Mouse (Mus musculus) heart, embryonic 16.5 days (tissue): ENCODE measurements around the gene Riox1. TPM values are rescaled to one million over a fixed set of nuclear protein-coding genes. Genes with fewer than 3 reads are reported as not detected.
A peak's percentile ranks its signal among the peaks of the same experiment; 100 is the strongest.

Experiments
- ATAC-seq: fragments of 200-750 bp; cut with Nextera tagmentation; replicated peaks from 2 replicates; pipeline ENCODE4 v1.8.0; 2017; ENCODE audit warnings: moderate number of reproducible peaks; ENCODE audit not compliant: insufficient read depth, low FRiP score; ENCODE audit errors: extremely low read depth
- H3K27ac ChIP-seq: fragments of 300-500 bp; sonication (generic); 2 replicates; pipeline ENCODE4 v1.5.1; 2014; ENCODE audit warnings: mild to moderate bottlenecking, low read length, control low read depth, moderate library complexity
- H3K27me3 ChIP-seq: fragments of 300-500 bp; sonication (generic); 2 replicates; pipeline ENCODE4 v1.6.1; 2014; ENCODE audit warnings: low read length, mixed read lengths; ENCODE audit not compliant: control insufficient read depth, insufficient read depth
- H3K36me3 ChIP-seq: fragments of 300-500 bp; sonication (generic); 2 replicates; pipeline ENCODE4 v1.6.1; 2014; ENCODE audit not compliant: control insufficient read depth, insufficient read depth
- H3K4me1 ChIP-seq: fragments of 300-500 bp; sonication (generic); 2 replicates; pipeline ENCODE4 v1.6.1; 2014; ENCODE audit warnings: low read length, mixed read lengths; ENCODE audit not compliant: control insufficient read depth, insufficient read depth
- H3K4me2 ChIP-seq: fragments of 300-500 bp; sonication (generic); 2 replicates; pipeline ENCODE4 v1.6.1; 2014; ENCODE audit warnings: low read depth, mild to moderate bottlenecking, control low read depth, low read length
- H3K4me3 ChIP-seq: fragments of 300-500 bp; sonication (generic); 2 replicates; pipeline ENCODE4 v1.5.1; 2014; ENCODE audit warnings: mild to moderate bottlenecking, control low read depth, low read length
- H3K9ac ChIP-seq: fragments of 300-500 bp; sonication (generic); 2 replicates; pipeline ENCODE4 v1.6.1; 2014; ENCODE audit warnings: low read length, control low read depth
- H3K9me3 ChIP-seq: fragments of 300-500 bp; sonication (generic); replicated peaks from 2 replicates; pipeline ENCODE4 v1.6.1; 2016; ENCODE audit warnings: low read length; ENCODE audit not compliant: control insufficient read depth
- WGBS: fragments of 180-500 bp; shearing (Covaris S2); extraction: QIAGEN DNeasy Blood & Tissue Kit; methylation state at CpG from one replicate; pipeline ENCODE4 v1.1.7; 2014; 5-methylcytosine and 5-hydroxymethylcytosine counted together
- polyA plus RNA-seq: library from polyadenylated mRNA; unstranded; fragments of >200 nt; fragmentation: Nextera tagmentation; extraction: Ambion mirVana; gene quantifications from 2 replicates; pipeline ENCODE4 v1.2.1, GENCODE M21; 2015

Riox1 gene
- polyA plus RNA-seq, 1 experiment from 2014 or later, result 7.9 TPM

GRCm38 (mm10) chr12:83940031-83940430, 10.4 kb upstream of the Riox1 start:
- H3K27ac ChIP-seq, result no peak overlapping the region
- WGBS, result 60% methylated on average over 4 of the region's 4 CpGs

GRCm38 (mm10) chr12:83941938-83942337, 8.5 kb upstream of the Riox1 start:
- H3K27ac ChIP-seq, result no peak overlapping the region
- H3K36me3 ChIP-seq, result no peaks in the 10 kb centered on the region
- H3K4me2 ChIP-seq, result no peak overlapping the region
- no peaks in the 10 kb centered on the region for H3K27me3 ChIP-seq
- H3K4me1 ChIP-seq, result no peaks in the 10 kb centered on the region
- no peak overlapping the region for H3K4me3 ChIP-seq
- ATAC-seq, result no peak
- H3K9ac ChIP-seq, result no peak overlapping the region
- WGBS, result 77% methylated on average over 3 of the region's 3 CpGs
- no peaks in the 10 kb centered on the region; the same call in 1 of the 2 replicates for H3K9me3 ChIP-seq

More at GRCm38 (mm10) chr12:83940031-83940430, 10.4 kb upstream of the Riox1 start:
- Histone ChIP-seq H3K4me1 (no peaks in the 10 kb centered on the region), H3K4me2 (no peak overlapping the region), H3K9me3 (no peaks in the 10 kb centered on the region), H3K9ac (no peak overlapping the region), H3K4me3 (no peak overlapping the region), H3K27me3 (no peaks in the 10 kb centered on the region), H3K36me3 (no peaks in the 10 kb centered on the region)
- no peak for ATAC-seq

DNA sequence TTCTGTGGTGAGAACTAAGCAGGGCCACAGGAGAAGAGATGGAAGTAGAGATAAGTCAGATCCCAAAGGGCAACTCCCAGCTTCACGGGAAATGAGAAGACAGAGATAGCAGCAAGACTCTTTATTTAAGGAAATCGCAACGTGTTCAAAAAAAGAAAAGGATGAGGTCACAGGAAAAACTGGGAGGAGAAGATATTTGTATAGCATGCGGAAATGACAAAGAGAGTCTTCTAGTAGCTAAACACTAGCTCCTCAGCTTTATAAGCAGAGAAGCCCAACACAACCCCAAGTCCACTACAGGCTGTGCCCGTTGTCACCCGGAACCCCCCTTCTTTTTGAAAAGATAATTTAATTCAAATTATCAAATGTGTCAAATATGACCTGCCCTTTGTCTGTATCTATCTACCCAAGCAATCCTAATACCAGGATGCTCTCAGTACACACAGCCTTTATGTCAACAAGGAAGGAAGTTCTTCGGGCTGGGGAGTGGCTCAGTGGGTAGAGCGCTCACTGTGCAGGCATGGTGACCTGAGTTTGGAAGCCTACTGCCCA, 3.1 kb upstream of the Riox1 start:
- H3K27ac ChIP-seq, result peak overlapping the region; percentile 78
- H3K9me3 ChIP-seq, result no peaks in the 10 kb centered on the region; the same call in 1 of the 2 replicates
- H3K4me1 ChIP-seq, result peaks cover 14% of the 10 kb centered on the region
- H3K9ac ChIP-seq, result no peak overlapping the region
- H3K27me3 ChIP-seq, result no peaks in the 10 kb centered on the region
- no peak overlapping the region for H3K4me3 ChIP-seq
- 65% methylated on average over 8 of the region's 8 CpGs for WGBS
- H3K4me2 ChIP-seq, result no peak overlapping the region
- no peaks in the 10 kb centered on the region for H3K36me3 ChIP-seq
- ATAC-seq, result no peak; the same call in 1 of the 2 replicates

DNA sequence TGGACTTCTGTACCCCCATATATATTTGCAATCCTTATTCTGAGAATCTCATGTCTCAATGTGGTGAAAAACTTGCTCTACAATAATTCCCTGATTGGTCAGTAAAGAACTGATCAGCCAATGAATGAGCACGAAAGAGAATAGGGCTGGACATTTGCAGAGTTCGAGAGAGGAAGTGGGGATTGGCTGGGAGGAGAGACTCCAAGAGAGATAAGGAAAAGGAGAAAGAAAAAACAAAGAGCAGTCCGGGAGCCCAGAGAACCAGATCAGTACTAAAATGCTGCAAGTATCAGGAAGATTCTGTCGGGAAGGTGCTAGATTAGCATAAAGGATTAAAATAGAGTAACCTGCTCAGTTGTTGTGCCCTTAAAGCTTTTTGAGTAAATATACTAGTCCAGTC, 1.4 kb upstream of the Riox1 start:
- Histone ChIP-seq H3K9me3 (no peaks in the 10 kb centered on the region; the same call in 1 of the 2 replicates), H3K36me3 (peaks cover 5% of the 10 kb centered on the region; the same call in 1 of the 2 replicates), H3K27ac (no peak overlapping the region), H3K4me2 (no peak overlapping the region), H3K27me3 (no peaks in the 10 kb centered on the region), H3K4me1 (peaks cover 25% of the 10 kb centered on the region), H3K4me3 (no peak overlapping the region), H3K9ac (no peak overlapping the region)
- WGBS, result 54% methylated on average over 4 of the region's 4 CpGs
- no peak for ATAC-seq

- Histone ChIP-seq H3K27ac (peak overlapping the region; percentile 84), H3K36me3 (peaks cover 5% of the 10 kb centered on the region; the same call in 1 of the 2 replicates), H3K9me3 (no peaks in the 10 kb centered on the region; the same call in 1 of the 2 replicates), H3K27me3 (no peaks in the 10 kb centered on the region), H3K9ac (peak overlapping the region; percentile 91), H3K4me2 (peak overlapping the region; percentile 99), H3K4me1 (peaks cover 27% of the 10 kb centered on the region), H3K4me3 (peak overlapping the region; percentile 93)
- no peak for ATAC-seq
- WGBS, result 24% methylated on average over 11 of the region's 11 CpGs
These were observed 474 bp upstream of the Riox1 start for GRCm38 (mm10) chr12:83949776-83950492.

- under 1% methylated on average over 108 of the region's 116 CpGs for WGBS
- no peaks in the 10 kb centered on the region for H3K27me3 ChIP-seq
- H3K9ac ChIP-seq, result peak overlapping the region; percentile 91
- H3K27ac ChIP-seq, result peak overlapping the region; percentile 84
- H3K4me1 ChIP-seq, result peaks cover 27% of the 10 kb centered on the region
- peak; percentile 45 for ATAC-seq
- peaks cover 7% of the 10 kb centered on the region; the same call in 1 of the 2 replicates for H3K36me3 ChIP-seq
- peak overlapping the region; percentile 99 for H3K4me2 ChIP-seq
- H3K9me3 ChIP-seq, result no peaks in the 10 kb centered on the region; the same call in 1 of the 2 replicates
- H3K4me3 ChIP-seq, result peak overlapping the region; percentile 93
These were observed 663 bp downstream of the Riox1 start for GRCm38 (mm10) chr12:83950840-83951701.

- H3K27me3 ChIP-seq, result no peaks in the 10 kb centered on the region
- H3K9ac ChIP-seq, result peak overlapping the region; percentile 91
- H3K4me2 ChIP-seq, result peak overlapping the region; percentile 99
- H3K36me3 ChIP-seq, result peaks cover 7% of the 10 kb centered on the region; the same call in 1 of the 2 replicates
- H3K27ac ChIP-seq, result no peak overlapping the region
- 42% methylated on average over 32 of the region's 32 CpGs for WGBS
- ATAC-seq, result no peak
- peaks cover 27% of the 10 kb centered on the region for H3K4me1 ChIP-seq
- H3K4me3 ChIP-seq, result peak overlapping the region; percentile 93
- H3K9me3 ChIP-seq, result no peaks in the 10 kb centered on the region
These were observed 1.5 kb downstream of the Riox1 start for GRCm38 (mm10) chr12:83951711-83952575.

DNA sequence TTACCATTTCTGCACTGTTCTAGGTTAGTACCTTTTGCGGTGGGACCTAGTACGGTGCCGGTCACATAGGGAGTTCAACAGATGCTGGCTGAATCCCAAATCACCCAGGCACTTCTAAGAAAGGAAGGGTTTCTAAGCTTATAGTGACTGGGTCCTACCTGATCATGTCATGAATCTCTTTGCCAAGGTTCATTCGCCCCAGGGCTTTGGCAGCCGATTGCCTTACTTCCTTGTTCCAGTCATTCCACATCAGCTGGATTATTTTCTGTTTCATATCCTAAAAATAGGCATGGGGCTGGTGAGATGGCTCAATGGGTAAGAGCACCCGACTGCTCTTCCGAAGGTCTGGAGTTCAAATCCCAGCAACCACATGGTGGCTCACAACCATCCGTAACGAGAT, 7.9 kb downstream of the Riox1 start:
- peaks cover 7% of the 10 kb centered on the region; the same call in 1 of the 2 replicates for H3K36me3 ChIP-seq
- no peak overlapping the region for H3K27ac ChIP-seq
- ATAC-seq, result no peak
- peaks cover 7% of the 10 kb centered on the region for H3K4me1 ChIP-seq
- 89% methylated on average over 9 of the region's 9 CpGs for WGBS
- H3K4me2 ChIP-seq, result no peak overlapping the region
- no peak overlapping the region for H3K4me3 ChIP-seq
- no peaks in the 10 kb centered on the region for H3K27me3 ChIP-seq
- H3K9me3 ChIP-seq, result no peaks in the 10 kb centered on the region
- no peak overlapping the region for H3K9ac ChIP-seq
